Mouse (Mus musculus) liver, postnatal 0 days (tissue): ENCODE results near the gene Dph5.

Source experiments
- CTCF ChIP-seq: sonication (generic); IDR thresholded peaks from 2 replicates; pipeline ENCODE4 v1.5.1; 2016; ENCODE audit warnings: antibody characterized with exemption, low read depth
- EP300 ChIP-seq: IDR thresholded peaks from 2 replicates; pipeline ENCODE4 v1.6.1; 2016; ENCODE audit warnings: antibody characterized with exemption, low read depth, mild to moderate bottlenecking

- no peak for TF ChIP-seq CTCF
- TF ChIP-seq EP300 = no peak
Measured at GRCm38 (mm10) chr3:115953088-115953487, 65.5 kb downstream of the Dph5 start.
